Mouse (Mus musculus) CD4-positive, CD25-positive, alpha-beta regulatory T cell, adult 9 weeks (primary cell): ENCODE results near the gene Rgs4. TPM values are rescaled to one million over a fixed set of nuclear protein-coding genes. Genes with fewer than 3 reads are reported as not detected.

Source experiments
- polyA plus RNA-seq: library from polyadenylated mRNA; unstranded; fragments of 100-300 nt; shearing (Covaris generic); gene quantifications from one replicate; pipeline ENCODE4 v1.2.1, GENCODE M21; 2017

Gene Rgs4
- polyA plus RNA-seq = not detected

DNA sequence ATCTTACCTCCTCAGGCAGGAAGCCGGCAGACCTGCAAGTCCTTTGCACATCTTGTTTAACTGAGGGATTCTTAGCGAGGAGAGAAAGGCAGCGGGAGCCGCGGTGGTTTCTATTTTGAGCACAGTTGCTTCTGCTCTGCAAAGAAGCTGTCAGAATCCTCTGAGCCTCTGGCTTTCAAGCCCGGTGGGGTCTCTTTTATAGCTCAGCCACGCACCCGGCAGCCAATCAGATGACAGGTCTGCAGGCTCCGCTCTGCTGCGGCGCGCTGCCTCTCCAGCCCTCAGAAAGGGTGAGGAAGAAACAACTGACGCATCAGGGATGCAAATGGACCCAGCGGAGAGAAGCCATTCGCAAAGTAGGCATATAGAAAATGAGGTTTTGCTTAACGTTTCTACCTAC, at the start of gene Rgs4:
Gene Rgs4, minus strand, starts transcription at position 170 of the 400 bp plus-strand sequence.

Other genes starting within 250 kb of the Rgs4 start
- 3.4 TPM for gene Nuf2, start 216.2 kb downstream of the Rgs4 start, polyA plus RNA-seq
- gene Rgs5, start 92.1 kb downstream of the Rgs4 start, polyA plus RNA-seq = not detected
- gene Ccdc190, start 181.0 kb upstream of the Rgs4 start, polyA plus RNA-seq = not detected
- gene Hsd17b7, start 221.6 kb upstream of the Rgs4 start, polyA plus RNA-seq = 11.5 TPM